Mouse (Mus musculus): ENCODE results near the gene Ntn3. TPM values are rescaled to one million over a fixed set of nuclear protein-coding genes. Genes with fewer than 3 reads are reported as not detected.

The Ntn3 gene
- polyA plus RNA-seq, 2 experiments = 14.5 to 32.6 TPM

- Histone ChIP-seq H3K9ac (ENCODE audit: low read depth, low read length, severe bottlenecking) (no peak overlapping the region), H3K27me3 (ENCODE audit: control insufficient read depth, insufficient read depth, low read length) (no peaks in the 10 kb centered on the region), H3K4me3 (replicated peaks; ENCODE audit: low read length) (no peak overlapping the region), H3K9me3 (ENCODE audit: control insufficient read depth, low read length) (no peaks in the 10 kb centered on the region), H3K36me3 (ENCODE audit: control insufficient read depth, insufficient read depth, low read length) (peaks cover 25% of the 10 kb centered on the region), H3K27ac (replicated peaks; ENCODE audit: low read depth, low read length) (no peak overlapping the region), H3K4me1 (ENCODE audit: control insufficient read depth, insufficient read depth, low read length) (peaks cover 2% of the 10 kb centered on the region; the same call in 1 of the 2 replicates), H3K4me2 (replicated peaks; ENCODE audit: low read depth, low read length, severe bottlenecking) (no peak overlapping the region)
- ATAC-seq (ENCODE audit: low FRiP score, low read depth) (no peak), DNase-seq (ENCODE audit: low spot score) (no peak)
- TF ChIP-seq POLR2A (IDR thresholded peaks at IDR 0.05; ENCODE audit: borderline replicate concordance, extremely low read depth, insufficient read depth, insufficient read length) = no peak
- 92% methylated on average over 6 of the region's 6 CpGs for WGBS
These were observed 52.2 kb downstream of the Ntn3 start for GRCm38 (mm10) chr17:24157121-24157520.

DNA sequence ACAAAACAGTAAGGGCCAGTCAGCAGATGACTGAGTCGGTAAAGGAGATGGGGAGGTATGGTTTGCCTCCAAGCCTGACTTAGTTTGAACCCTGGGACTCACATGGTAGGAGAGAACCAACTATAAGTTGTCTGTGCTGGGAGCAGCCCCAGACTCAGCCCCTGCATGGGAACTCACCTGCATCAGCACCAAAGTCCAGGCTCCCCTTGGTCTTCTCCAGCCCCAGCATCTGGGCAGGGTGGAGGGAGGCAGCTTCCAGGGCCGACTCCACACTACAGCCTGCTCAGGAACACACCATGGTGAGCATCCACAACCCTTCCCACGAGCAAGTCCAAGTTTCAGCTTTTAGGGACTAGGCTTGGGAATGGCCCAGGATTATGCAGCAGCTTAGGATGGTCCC lies 52.9 kb downstream of the Ntn3 start:
- peaks cover 25% of the 10 kb centered on the region for H3K36me3 ChIP-seq (ENCODE audit: control insufficient read depth, insufficient read depth, low read length)
- no peak for TF ChIP-seq POLR2A (IDR thresholded peaks at IDR 0.05; ENCODE audit: borderline replicate concordance, extremely low read depth, insufficient read depth, insufficient read length)
- WGBS = 79% methylated on average over 3 of the region's 3 CpGs
- H3K4me2 ChIP-seq (replicated peaks; ENCODE audit: low read depth, low read length, severe bottlenecking) = no peak overlapping the region
- no peak overlapping the region for H3K4me3 ChIP-seq (replicated peaks; ENCODE audit: low read length)
- DNase-seq (ENCODE audit: low spot score) (no peak), ATAC-seq (ENCODE audit: low FRiP score, low read depth) (no peak)
- H3K9ac ChIP-seq (ENCODE audit: low read depth, low read length, severe bottlenecking) = no peak overlapping the region
- H3K27me3 ChIP-seq (ENCODE audit: control insufficient read depth, insufficient read depth, low read length) = no peaks in the 10 kb centered on the region
- no peaks in the 10 kb centered on the region for H3K9me3 ChIP-seq (ENCODE audit: control insufficient read depth, low read length)
- no peak overlapping the region for H3K27ac ChIP-seq (replicated peaks; ENCODE audit: low read depth, low read length)
- peaks cover 5% of the 10 kb centered on the region; the same call in 1 of the 2 replicates for H3K4me1 ChIP-seq (ENCODE audit: control insufficient read depth, insufficient read depth, low read length)

- peaks cover 25% of the 10 kb centered on the region for H3K36me3 ChIP-seq (ENCODE audit: control insufficient read depth, insufficient read depth, low read length)
- no peak overlapping the region for H3K4me3 ChIP-seq (replicated peaks; ENCODE audit: low read length)
- TF ChIP-seq POLR2A (IDR thresholded peaks at IDR 0.05; ENCODE audit: borderline replicate concordance, extremely low read depth, insufficient read depth, insufficient read length) = no peak
- H3K4me2 ChIP-seq (replicated peaks; ENCODE audit: low read depth, low read length, severe bottlenecking) = no peak overlapping the region
- H3K27me3 ChIP-seq (ENCODE audit: control insufficient read depth, insufficient read depth, low read length) = no peaks in the 10 kb centered on the region
- ATAC-seq (ENCODE audit: low FRiP score, low read depth) (no peak), DNase-seq (ENCODE audit: low spot score) (no peak)
- WGBS = 87% methylated on average over 9 of the region's 9 CpGs
- no peak overlapping the region for H3K27ac ChIP-seq (replicated peaks; ENCODE audit: low read depth, low read length)
- peaks cover 5% of the 10 kb centered on the region; the same call in 1 of the 2 replicates for H3K4me1 ChIP-seq (ENCODE audit: control insufficient read depth, insufficient read depth, low read length)
- H3K9me3 ChIP-seq (ENCODE audit: control insufficient read depth, low read length) = no peaks in the 10 kb centered on the region
- no peak overlapping the region for H3K9ac ChIP-seq (ENCODE audit: low read depth, low read length, severe bottlenecking)
These were observed 53.6 kb downstream of the Ntn3 start for GRCm38 (mm10) chr17:24155742-24156141.

GRCm38 (mm10) chr17:24154463-24154862 lies 54.9 kb downstream of the Ntn3 start:
- Histone ChIP-seq H3K9ac (ENCODE audit: low read depth, low read length, severe bottlenecking) (no peak overlapping the region), H3K36me3 (ENCODE audit: control insufficient read depth, insufficient read depth, low read length) (peaks cover 25% of the 10 kb centered on the region), H3K9me3 (ENCODE audit: control insufficient read depth, low read length) (no peaks in the 10 kb centered on the region), H3K4me3 (replicated peaks; ENCODE audit: low read length) (no peak overlapping the region), H3K27ac (replicated peaks; ENCODE audit: low read depth, low read length) (no peak overlapping the region), H3K27me3 (ENCODE audit: control insufficient read depth, insufficient read depth, low read length) (no peaks in the 10 kb centered on the region), H3K4me1 (ENCODE audit: control insufficient read depth, insufficient read depth, low read length) (peaks cover 5% of the 10 kb centered on the region; the same call in 1 of the 2 replicates), H3K4me2 (replicated peaks; ENCODE audit: low read depth, low read length, severe bottlenecking) (no peak overlapping the region)
- no peak for TF ChIP-seq POLR2A (IDR thresholded peaks at IDR 0.05; ENCODE audit: borderline replicate concordance, extremely low read depth, insufficient read depth, insufficient read length)
- WGBS = 71% methylated on average over 3 of the region's 3 CpGs
- DNase-seq (ENCODE audit: low spot score) = no peak
- ATAC-seq (ENCODE audit: low FRiP score, low read depth) = no peak

Small RNAs within 50 kb of the gene (microRNA-seq; reads per million reads assigned to microRNA genes)
- gene Mir5134 (0.92 reads per million), gene Mir6965 (not detected)

Other genes starting within 250 kb of the Ntn3 start
- gene Prss30, start 229.0 kb downstream of the Ntn3 start, polyA plus RNA-seq (2012; rRNA removed) = 0.06 TPM in 1 of 2 replicates, not detected in the other
- gene Prss30, start 229.0 kb downstream of the Ntn3 start, polyA plus RNA-seq (2014; fragmentation: Nextera tagmentation; extraction: Ambion mirVana) = not detected in 2 replicates
- gene Prss22, start 211.4 kb downstream of the Ntn3 start, polyA plus RNA-seq (2012; rRNA removed) = 0.54 and 0.72 TPM in 2 replicates
- 0.44 and 0.51 TPM in 2 replicates for gene Prss22, start 211.4 kb downstream of the Ntn3 start, polyA plus RNA-seq (2014; fragmentation: Nextera tagmentation; extraction: Ambion mirVana)
- 0.82 and 1.4 TPM in 2 replicates for gene Prss27, start 171.4 kb downstream of the Ntn3 start, polyA plus RNA-seq (2012; rRNA removed)
- 1.5 TPM in 2 replicates for gene Prss27, start 171.4 kb downstream of the Ntn3 start, polyA plus RNA-seq (2014; fragmentation: Nextera tagmentation; extraction: Ambion mirVana)
- 60.2 and 72.4 TPM in 2 replicates for gene Kctd5, start 136.0 kb downstream of the Ntn3 start, polyA plus RNA-seq (2012; rRNA removed)
- 57.8 and 63.5 TPM in 2 replicates for gene Kctd5, start 136.0 kb downstream of the Ntn3 start, polyA plus RNA-seq (2014; fragmentation: Nextera tagmentation; extraction: Ambion mirVana)
- gene Pdpk1, start 58.6 kb downstream of the Ntn3 start, polyA plus RNA-seq (2012; rRNA removed) = 18.7 and 21.6 TPM in 2 replicates
- gene Pdpk1, start 58.6 kb downstream of the Ntn3 start, polyA plus RNA-seq (2014; fragmentation: Nextera tagmentation; extraction: Ambion mirVana) = 36.7 and 39.9 TPM in 2 replicates
- 31.2 and 39.6 TPM in 2 replicates for gene Amdhd2, start 45.8 kb downstream of the Ntn3 start, polyA plus RNA-seq (2012; rRNA removed)
- gene Amdhd2, start 45.8 kb downstream of the Ntn3 start, polyA plus RNA-seq (2014; fragmentation: Nextera tagmentation; extraction: Ambion mirVana) = 27.4 and 32.6 TPM in 2 replicates
- 487 and 720 TPM in 2 replicates for gene Atp6v0c, start 39.8 kb downstream of the Ntn3 start, polyA plus RNA-seq (2012; rRNA removed)
- gene Atp6v0c, start 39.8 kb downstream of the Ntn3 start, polyA plus RNA-seq (2014; fragmentation: Nextera tagmentation; extraction: Ambion mirVana) = 511 and 522 TPM in 2 replicates
- gene Tbc1d24, start 4.0 kb downstream of the Ntn3 start, polyA plus RNA-seq (2012; rRNA removed) = 31.9 and 52.5 TPM in 2 replicates
- gene Tbc1d24, start 4.0 kb downstream of the Ntn3 start, polyA plus RNA-seq (2014; fragmentation: Nextera tagmentation; extraction: Ambion mirVana) = 6.3 and 8.0 TPM in 2 replicates
- 35.4 and 39.2 TPM in 2 replicates for gene Tedc2, start 11.3 kb upstream of the Ntn3 start, polyA plus RNA-seq (2012; rRNA removed)
- 10.2 and 12.2 TPM in 2 replicates for gene Tedc2, start 11.3 kb upstream of the Ntn3 start, polyA plus RNA-seq (2014; fragmentation: Nextera tagmentation; extraction: Ambion mirVana)
- gene Ccnf, start 42.0 kb upstream of the Ntn3 start, polyA plus RNA-seq (2012; rRNA removed) = 35.4 and 36.6 TPM in 2 replicates
- 41.8 and 49.9 TPM in 2 replicates for gene Ccnf, start 42.0 kb upstream of the Ntn3 start, polyA plus RNA-seq (2014; fragmentation: Nextera tagmentation; extraction: Ambion mirVana)
- 0.05 and 0.12 TPM in 2 replicates for gene Abca17, start 141.5 kb upstream of the Ntn3 start, polyA plus RNA-seq (2012; rRNA removed)
- 0.14 TPM in 1 of 2 replicates, not detected in the other for gene Abca17, start 141.5 kb upstream of the Ntn3 start, polyA plus RNA-seq (2014; fragmentation: Nextera tagmentation; extraction: Ambion mirVana)
- 12.4 and 15.5 TPM in 2 replicates for gene Abca3, start 142.4 kb upstream of the Ntn3 start, polyA plus RNA-seq (2012; rRNA removed)
- gene Abca3, start 142.4 kb upstream of the Ntn3 start, polyA plus RNA-seq (2014; fragmentation: Nextera tagmentation; extraction: Ambion mirVana) = 9.0 and 10.6 TPM in 2 replicates
- gene Rnps1, start 205.0 kb upstream of the Ntn3 start, polyA plus RNA-seq (2012; rRNA removed) = 333 and 363 TPM in 2 replicates
- gene Rnps1, start 205.0 kb upstream of the Ntn3 start, polyA plus RNA-seq (2014; fragmentation: Nextera tagmentation; extraction: Ambion mirVana) = 236 and 254 TPM in 2 replicates
- 48.5 and 51.0 TPM in 2 replicates for gene Eci1, start 217.1 kb upstream of the Ntn3 start, polyA plus RNA-seq (2012; rRNA removed)
- 51.7 and 64.3 TPM in 2 replicates for gene Eci1, start 217.1 kb upstream of the Ntn3 start, polyA plus RNA-seq (2014; fragmentation: Nextera tagmentation; extraction: Ambion mirVana)
- gene Dnase1l2, start 233.6 kb upstream of the Ntn3 start, polyA plus RNA-seq (2012; rRNA removed) = 18.0 and 20.7 TPM in 2 replicates
- gene Dnase1l2, start 233.6 kb upstream of the Ntn3 start, polyA plus RNA-seq (2014; fragmentation: Nextera tagmentation; extraction: Ambion mirVana) = 3.3 and 3.5 TPM in 2 replicates